Mouse (Mus musculus) layer of hippocampus, postnatal 25 days (tissue): ENCODE measurements at regions not wholly inside any gene's neighbourhood (a gene's known extent, or its start where the extent isn't known, plus 50 kb on each side); places are given as distances from the start of the nearest gene placed in this dataset.
"Not testable (repeated sequence)": the region's sequence is repeated elsewhere in the genome, so short reads cannot be mapped to it uniquely, and the experiment has no call there.

Experiments
- DNase-seq, 2 experiments: peaks; one replicate each; pipeline ENCODE4 v3.0.0; 2022; ENCODE audit warnings: mixed read lengths in 2 of 2, low spot score in 1 of 2; ENCODE audit errors: extremely low spot score in 1 of 2

DNA sequence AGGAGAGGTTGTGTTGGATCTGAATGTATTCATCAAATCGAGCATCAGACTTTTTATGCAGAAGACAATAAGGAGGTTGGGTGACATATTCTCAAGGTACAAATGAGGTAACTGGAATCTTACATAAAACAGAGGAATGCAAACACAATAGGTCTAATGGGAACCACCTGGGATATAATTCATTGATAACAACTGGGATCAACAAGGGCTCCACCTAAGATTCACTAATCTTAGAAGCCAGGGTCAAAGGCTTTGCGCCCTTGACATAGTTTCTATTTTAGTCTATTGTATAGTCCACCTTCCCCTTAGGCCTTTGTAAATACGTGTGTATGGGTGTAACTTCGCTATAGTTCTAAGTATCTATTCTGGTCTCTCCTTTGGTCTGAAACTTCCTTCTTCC lies 269.0 kb downstream of the Ankrd7 start:
- DNase-seq: not testable (repeated sequence)

DNA sequence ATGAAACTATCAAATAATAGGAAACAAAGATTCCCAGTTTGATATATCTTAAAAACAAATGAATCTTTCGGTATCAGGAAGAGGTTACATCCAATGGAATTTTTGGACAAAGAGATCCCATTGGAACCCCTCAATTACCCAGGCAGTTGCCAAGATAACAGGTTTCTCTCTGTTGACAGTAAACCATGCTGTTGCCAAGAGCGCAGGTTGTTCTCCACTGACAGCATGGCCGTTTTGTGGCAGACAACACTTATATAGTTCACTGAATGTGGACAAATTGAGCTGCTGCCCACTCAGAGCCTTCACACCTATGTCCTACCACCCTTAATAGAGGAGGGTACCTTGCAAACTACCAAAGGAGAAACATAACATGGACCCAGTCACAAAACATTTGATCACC lies 297.4 kb downstream of the Ankrd7 start:
- no peak for DNase-seq

DNA sequence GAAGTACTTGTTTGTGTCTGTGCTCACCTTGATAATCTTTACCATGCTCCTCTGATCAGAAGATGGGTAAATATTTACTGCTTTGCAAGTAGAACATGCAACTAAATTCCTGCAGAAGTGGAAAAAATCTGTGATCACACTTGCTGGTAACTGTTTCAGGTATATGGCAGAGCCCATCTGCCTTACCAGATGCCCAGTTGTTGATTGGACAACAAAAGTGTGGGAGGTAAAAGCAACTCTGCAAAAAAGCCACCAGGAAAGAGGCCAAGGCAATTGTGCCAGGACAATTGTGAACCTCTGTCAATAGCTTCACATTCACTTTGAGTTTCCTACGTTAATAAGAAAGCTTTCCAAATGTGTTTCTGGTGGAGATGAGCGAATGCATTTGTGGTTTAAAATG lies 298.1 kb downstream of the Ankrd7 start:
- peak in 1 of 2 experiments; percentile 24 for DNase-seq
